Mouse (Mus musculus): Measurements from ENCODE around the gene Etv4. TPM values are rescaled to one million over a fixed set of nuclear protein-coding genes. Genes with fewer than 3 reads are reported as not detected.

Gene Etv4
- polyA plus RNA-seq, 1 experiment from 2014 or later = 0.13 TPM

- Histone ChIP-seq H3K4me2 (peak overlapping the region; percentile 72), H3K9me3 (replicated peaks) (no peaks in the 10 kb centered on the region), H3K27ac (replicated peaks) (no peak overlapping the region), H3K4me1 (replicated peaks) (peaks cover 16% of the 10 kb centered on the region), H3K4me3 (replicated peaks) (peak overlapping the region; percentile 51), H3K27me3 (peaks cover 100% of the 10 kb centered on the region), H3K36me3 (replicated peaks) (no peaks in the 10 kb centered on the region), H3K9ac (no peak overlapping the region)
- peak; percentile 29; the same call in 1 of the 2 replicates for ATAC-seq (ENCODE audit: insufficient read depth)
- under 1% methylated on average over 63 of the region's 67 CpGs for WGBS (ENCODE audit: insufficient replicate concordance)
Measured at GRCm38 (mm10) chr11:101784488-101785142, 556 bp downstream of the Etv4 start.

- Histone ChIP-seq H3K9me3 (replicated peaks) (no peaks in the 10 kb centered on the region), H3K27ac (replicated peaks) (no peak overlapping the region), H3K4me1 (replicated peaks) (peaks cover 16% of the 10 kb centered on the region), H3K36me3 (replicated peaks) (no peaks in the 10 kb centered on the region), H3K9ac (no peak overlapping the region), H3K27me3 (peaks cover 97% of the 10 kb centered on the region), H3K4me2 (peak overlapping the region; percentile 72), H3K4me3 (replicated peaks) (peak overlapping the region; percentile 51)
- 4% methylated on average over 19 of the region's 19 CpGs for WGBS (ENCODE audit: insufficient replicate concordance)
- no peak for ATAC-seq (ENCODE audit: insufficient read depth)
Measured at GRCm38 (mm10) chr11:101784072-101784471, 1.1 kb downstream of the Etv4 start.

GRCm38 (mm10) chr11:101783584-101783983 lies 1.6 kb downstream of the Etv4 start:
- Histone ChIP-seq H3K27ac (replicated peaks) (no peak overlapping the region), H3K36me3 (replicated peaks) (no peaks in the 10 kb centered on the region), H3K9ac (no peak overlapping the region), H3K4me1 (replicated peaks) (peaks cover 16% of the 10 kb centered on the region), H3K9me3 (replicated peaks) (no peaks in the 10 kb centered on the region), H3K4me3 (replicated peaks) (no peak overlapping the region), H3K4me2 (no peak overlapping the region), H3K27me3 (peaks cover 95% of the 10 kb centered on the region)
- no peak for ATAC-seq (ENCODE audit: insufficient read depth)
- WGBS (ENCODE audit: insufficient replicate concordance) = 24% methylated on average over 9 of the region's 9 CpGs

GRCm38 (mm10) chr11:101783135-101783534 lies 2.0 kb downstream of the Etv4 start:
- Histone ChIP-seq H3K9ac (no peak overlapping the region), H3K36me3 (replicated peaks) (no peaks in the 10 kb centered on the region), H3K4me2 (no peak overlapping the region), H3K27ac (replicated peaks) (no peak overlapping the region), H3K4me1 (replicated peaks) (peaks cover 16% of the 10 kb centered on the region), H3K9me3 (replicated peaks) (no peaks in the 10 kb centered on the region), H3K4me3 (replicated peaks) (no peak overlapping the region), H3K27me3 (peaks cover 93% of the 10 kb centered on the region)
- WGBS (ENCODE audit: insufficient replicate concordance) = 40% methylated on average over 1 of the region's 1 CpGs
- ATAC-seq (ENCODE audit: insufficient read depth) = no peak

GRCm38 (mm10) chr11:101776846-101777245 lies 8.3 kb downstream of the Etv4 start:
- Histone ChIP-seq H3K9ac (no peak overlapping the region), H3K27me3 (peaks cover 74% of the 10 kb centered on the region), H3K4me1 (replicated peaks) (no peaks in the 10 kb centered on the region), H3K4me2 (no peak overlapping the region), H3K36me3 (replicated peaks) (no peaks in the 10 kb centered on the region), H3K9me3 (replicated peaks) (no peaks in the 10 kb centered on the region), H3K4me3 (replicated peaks) (no peak overlapping the region), H3K27ac (replicated peaks) (no peak overlapping the region)
- no peak for ATAC-seq (ENCODE audit: insufficient read depth)
- 40% methylated on average over 4 of the region's 4 CpGs for whole genome bisulfite sequencing (ENCODE audit: insufficient replicate concordance)

GRCm38 (mm10) chr11:101772449-101772848 lies 12.7 kb downstream of the Etv4 start:
- Histone ChIP-seq H3K9me3 (replicated peaks) (no peaks in the 10 kb centered on the region), H3K9ac (no peak overlapping the region), H3K4me3 (replicated peaks) (peak overlapping the region; percentile 40), H3K4me2 (peak overlapping the region; percentile 52), H3K27me3 (peaks cover 44% of the 10 kb centered on the region), H3K4me1 (replicated peaks) (no peaks in the 10 kb centered on the region), H3K27ac (replicated peaks) (no peak overlapping the region), H3K36me3 (replicated peaks) (peaks cover 12% of the 10 kb centered on the region)
- peak; percentile 44 for ATAC-seq (ENCODE audit: insufficient read depth)
- whole genome bisulfite sequencing (ENCODE audit: insufficient replicate concordance) = 2% methylated on average over 16 of the region's 16 CpGs

GRCm38 (mm10) chr11:101772027-101772426 lies 13.1 kb downstream of the Etv4 start:
- H3K27me3 ChIP-seq = peaks cover 43% of the 10 kb centered on the region
- no peak overlapping the region for H3K27ac ChIP-seq (replicated peaks)
- no peak overlapping the region for H3K4me3 ChIP-seq (replicated peaks)
- H3K9ac ChIP-seq = no peak overlapping the region
- no peaks in the 10 kb centered on the region for H3K4me1 ChIP-seq (replicated peaks)
- H3K36me3 ChIP-seq (replicated peaks) = peaks cover 16% of the 10 kb centered on the region
- no peaks in the 10 kb centered on the region for H3K9me3 ChIP-seq (replicated peaks)
- ATAC-seq (ENCODE audit: insufficient read depth) = 0 out of 2 replicates have a peak, but pooled peaks have one; percentile 12
- H3K4me2 ChIP-seq = peak overlapping the region; percentile 52
- WGBS (ENCODE audit: insufficient replicate concordance) = 16% methylated on average over 5 of the region's 5 CpGs

GRCm38 (mm10) chr11:101770266-101770665 lies 14.9 kb downstream of the Etv4 start:
- H3K4me3 ChIP-seq (replicated peaks) = no peak overlapping the region
- H3K27ac ChIP-seq (replicated peaks) = no peak overlapping the region
- peaks cover 34% of the 10 kb centered on the region for H3K36me3 ChIP-seq (replicated peaks)
- 84% methylated on average over 12 of the region's 12 CpGs for WGBS (ENCODE audit: insufficient replicate concordance)
- no peak for ATAC-seq (ENCODE audit: insufficient read depth)
- no peak overlapping the region for H3K4me2 ChIP-seq
- H3K9me3 ChIP-seq (replicated peaks) = no peaks in the 10 kb centered on the region
- peaks cover 37% of the 10 kb centered on the region for H3K27me3 ChIP-seq
- H3K9ac ChIP-seq = no peak overlapping the region
- no peaks in the 10 kb centered on the region for H3K4me1 ChIP-seq (replicated peaks)

GRCm38 (mm10) chr11:101768721-101769120 lies 16.4 kb downstream of the Etv4 start:
- Histone ChIP-seq H3K4me3 (replicated peaks) (no peak overlapping the region), H3K9me3 (replicated peaks) (no peaks in the 10 kb centered on the region), H3K27me3 (peaks cover 25% of the 10 kb centered on the region), H3K27ac (replicated peaks) (no peak overlapping the region), H3K9ac (no peak overlapping the region), H3K4me1 (replicated peaks) (no peaks in the 10 kb centered on the region), H3K36me3 (replicated peaks) (peaks cover 48% of the 10 kb centered on the region), H3K4me2 (no peak overlapping the region)
- no peak for ATAC-seq (ENCODE audit: insufficient read depth)
- 78% methylated on average over 6 of the region's 6 CpGs for WGBS (ENCODE audit: insufficient replicate concordance)

GRCm38 (mm10) chr11:101767326-101767725 lies 17.8 kb downstream of the Etv4 start:
- Histone ChIP-seq H3K27ac (replicated peaks) (no peak overlapping the region), H3K36me3 (replicated peaks) (peaks cover 60% of the 10 kb centered on the region), H3K4me2 (no peak overlapping the region), H3K27me3 (peaks cover 12% of the 10 kb centered on the region), H3K4me1 (replicated peaks) (no peaks in the 10 kb centered on the region), H3K9me3 (replicated peaks) (no peaks in the 10 kb centered on the region), H3K9ac (no peak overlapping the region), H3K4me3 (replicated peaks) (no peak overlapping the region)
- no peak for ATAC-seq (ENCODE audit: insufficient read depth)
- 77% methylated on average over 5 of the region's 5 CpGs for WGBS (ENCODE audit: insufficient replicate concordance)

- Histone ChIP-seq H3K9me3 (replicated peaks) (no peaks in the 10 kb centered on the region), H3K27me3 (no peaks in the 10 kb centered on the region), H3K4me3 (replicated peaks) (no peak overlapping the region), H3K9ac (no peak overlapping the region), H3K27ac (replicated peaks) (no peak overlapping the region), H3K4me2 (no peak overlapping the region), H3K4me1 (replicated peaks) (no peaks in the 10 kb centered on the region), H3K36me3 (replicated peaks) (peaks cover 85% of the 10 kb centered on the region)
- WGBS (ENCODE audit: insufficient replicate concordance) = 84% methylated on average over 8 of the region's 8 CpGs
- no peak for ATAC-seq (ENCODE audit: insufficient read depth)
Measured at GRCm38 (mm10) chr11:101764546-101764945, 20.6 kb downstream of the Etv4 start.

- no peaks in the 10 kb centered on the region for H3K4me1 ChIP-seq (replicated peaks)
- ATAC-seq (ENCODE audit: insufficient read depth) = no peak
Measured at GRCm38 (mm10) chr11:101763723-101764122, 21.4 kb downstream of the Etv4 start.

More at GRCm38 (mm10) chr11:101763723-101764122, 21.4 kb downstream of the Etv4 start:
- H3K27me3 ChIP-seq = no peaks in the 10 kb centered on the region
- H3K4me2 ChIP-seq = no peak overlapping the region
- peaks cover 93% of the 10 kb centered on the region for H3K36me3 ChIP-seq (replicated peaks)
- H3K9me3 ChIP-seq (replicated peaks) = no peaks in the 10 kb centered on the region
- no peak overlapping the region for H3K9ac ChIP-seq
- no peak overlapping the region for H3K4me3 ChIP-seq (replicated peaks)
- WGBS (ENCODE audit: insufficient replicate concordance) = 50% methylated on average over 7 of the region's 7 CpGs
- H3K27ac ChIP-seq (replicated peaks) = no peak overlapping the region
